In genomic region chr17:17839276-17839675, GRCm38 (mm10) we compare ENCODE assay signal across 20 mouse cellular contexts. TPM values are rescaled to one million over a fixed set of nuclear protein-coding genes. Genes with fewer than 3 reads are reported as not detected.
A peak's percentile ranks its signal among the peaks of the same experiment; 100 is the strongest.
DNase-seq lines count a peak whose midpoint lies in the region; ATAC-seq and TF ChIP-seq lines count a peak whose summit lies in the region.
"Had no signal": no experiment of that assay in that cellular context is flagged by ENCODE, and none has a peak within 500 bp of the region (broad histone marks: within the 10 kb centered on the region; RNA-seq: fewer than 3 reads in every experiment).

No protein-coding gene starts in this region.

- no peak overlapping the region for H3K9ac ChIP-seq in liver, embryonic 11.5 days (ENCODE audit: low read depth, low read length)

- peaks cover 9% of the 10 kb centered on the region for H3K4me1 ChIP-seq in liver, embryonic 11.5 days (replicated peaks; ENCODE audit: control insufficient read depth, insufficient read depth, low read length)
- H3K4me1 ChIP-seq in bone marrow macrophage, adult 2 months (ENCODE audit: control insufficient read depth, insufficient read depth, low read length), result peaks cover 16% of the 10 kb centered on the region
- peaks cover 26% of the 10 kb centered on the region for H3K4me1 ChIP-seq in megakaryocyte, embryonic 14.5 days

- TF ChIP-seq POLR2A in bone marrow macrophage, adult 2 months (IDR thresholded peaks at IDR 0.05; ENCODE audit: borderline replicate concordance, low read depth, low read length), result no peak

- DNase-seq in gastrocnemius, adult 2 months, result no peak
- DNase-seq in gastrocnemius, postnatal 10 days, result no peak
- no peak for DNase-seq in liver, embryonic 11.5 days (ENCODE audit: low spot score)
- no peak for DNase-seq in liver
- DNase-seq in right cerebral cortex, postnatal 14 days, result no peak
- no peak for DNase-seq in adrenal gland, postnatal 36 days
- DNase-seq: cerebellum, adult 8-10 months; forebrain, postnatal 0 days; gastrocnemius, postnatal 36 days; kidney, adult 18-20 months; kidney, postnatal 36 days; left cerebral cortex, postnatal 4 days; lung, embryonic 14.5 days; thymus, adult 18-20 months had no signal

- no peak for ATAC-seq in liver, embryonic 11.5 days (replicated peaks; ENCODE audit: low FRiP score)

- no peak overlapping the region for H3K27ac ChIP-seq in gastrocnemius, adult 2 months
- H3K27ac ChIP-seq in liver, embryonic 11.5 days (ENCODE audit: low read depth, low read length), result no peak overlapping the region
- H3K27ac ChIP-seq in bone marrow macrophage, adult 2 months (ENCODE audit: insufficient read depth, low read depth, low read length), result no peak overlapping the region

- WGBS in liver, embryonic 11.5 days, result 92% methylated on average over 2 of the region's 2 CpGs

- H3K4me2 ChIP-seq in liver, embryonic 11.5 days, result peak overlapping the region; percentile 73

- no peaks in the 10 kb centered on the region for H3K9me3 ChIP-seq in liver, embryonic 11.5 days (ENCODE audit: control insufficient read depth, low read length)
- H3K9me3 ChIP-seq in megakaryocyte, embryonic 14.5 days, result no peaks in the 10 kb centered on the region

- no peak for TF ChIP-seq CTCF in gastrocnemius, adult 2 months (IDR thresholded peaks at IDR 0.05)
- no peak for TF ChIP-seq CTCF in bone marrow macrophage, adult 2 months (IDR thresholded peaks at IDR 0.05; ENCODE audit: low read depth, low read length)

- 0 out of 2 replicates have a peak, but pooled peaks cover 4% of the 10 kb centered on the region for H3K36me3 ChIP-seq in liver, embryonic 11.5 days (ENCODE audit: control insufficient read depth, insufficient read depth, low read length)
- peaks cover 26% of the 10 kb centered on the region for H3K36me3 ChIP-seq in megakaryocyte, embryonic 14.5 days (replicated peaks; ENCODE audit: low read length)

- intact Hi-C loops in gastrocnemius, adult 2 months (cut with DNase I), result loop anchor here (2.0 to 10.0 kb wide), 4 partner anchors 58 to 774 kb away; partner anchors contain the start of genes Riok2 and Zfp960

- peak overlapping the region; percentile 83 for H3K4me3 ChIP-seq in gastrocnemius, adult 2 months
- no peak overlapping the region for H3K4me3 ChIP-seq in liver, embryonic 11.5 days (ENCODE audit: low read depth, low read length)
- H3K4me3 ChIP-seq in bone marrow macrophage, adult 2 months (ENCODE audit: insufficient read depth, low read length), result 0 out of 2 replicates have a peak overlapping the region, but pooled peaks have one; percentile 74
- H3K4me3 ChIP-seq in megakaryocyte, embryonic 14.5 days (replicated peaks), result peak overlapping the region; percentile 94

- H3K27me3 ChIP-seq in liver, embryonic 11.5 days (replicated peaks; ENCODE audit: control insufficient read depth, insufficient read depth, low read length), result no peaks in the 10 kb centered on the region
- no peaks in the 10 kb centered on the region for H3K27me3 ChIP-seq in megakaryocyte, embryonic 14.5 days (replicated peaks)

RNA-seq across cellular contexts. Expression of gene Spaca6, which starts 12.3 kb away (rescaled TPM):
- total RNA-seq in gastrocnemius, adult 2 months (2021), result 1 to 10 TPM; 8.4 to 8.9 TPM
- total RNA-seq in gastrocnemius, postnatal 10 days (2021), result 10 to 100 TPM; 14.3 to 28.7 TPM
- polyA plus RNA-seq in liver, embryonic 11.5 days (2014; fragmentation: Nextera tagmentation; extraction: Ambion mirVana), result 11.2 and 16.4 TPM in 2 replicates
- polyA plus RNA-seq in bone marrow macrophage, adult 2 months (2012; ENCODE audit: insufficient read depth, insufficient read length, missing spikeins), result 110 and 127 TPM in 2 replicates
- polyA plus RNA-seq in megakaryocyte, embryonic 14.5 days (2012; ENCODE audit: insufficient read depth, low replicate concordance), result 5.5 TPM in 1 of 2 replicates, not detected in the other
- 10 to 100 TPM; 38.7 to 53.8 TPM for total RNA-seq in adrenal gland, postnatal 36 days (2021)

RNA-seq across cellular contexts. Expression of gene Has1, which starts 15.7 kb away (rescaled TPM):
- under 1 TPM; 0.13 to 0.22 TPM for total RNA-seq in gastrocnemius, adult 2 months (2021)
- total RNA-seq in gastrocnemius, postnatal 10 days (2021), result under 1 TPM; 0.09 to 0.19 TPM
- polyA plus RNA-seq in liver, embryonic 11.5 days (2014; fragmentation: Nextera tagmentation; extraction: Ambion mirVana), result 0.31 and 0.58 TPM in 2 replicates
- polyA plus RNA-seq in bone marrow macrophage, adult 2 months (2012; ENCODE audit: insufficient read depth, insufficient read length, missing spikeins), result not detected in 2 replicates
- not detected in 2 replicates for polyA plus RNA-seq in megakaryocyte, embryonic 14.5 days (2012; ENCODE audit: insufficient read depth, low replicate concordance)
- under 1 TPM; 0.13 to 0.26 TPM for total RNA-seq in adrenal gland, postnatal 36 days (2021)
- total RNA-seq: neutrophil, adult 5-6 weeks had no signal

RNA-seq across cellular contexts. Expression of gene Fpr1, which starts 44.5 kb away (rescaled TPM):
- not detected for total RNA-seq in gastrocnemius, adult 2 months (2021)
- under 1 TPM in 1 of 2 experiments, not detected in 1; 0.32 TPM for total RNA-seq in gastrocnemius, postnatal 10 days (2021)
- 0.37 TPM in 1 of 2 replicates, not detected in the other for polyA plus RNA-seq in liver, embryonic 11.5 days (2014; fragmentation: Nextera tagmentation; extraction: Ambion mirVana)
- polyA plus RNA-seq in bone marrow macrophage, adult 2 months (2012; ENCODE audit: insufficient read depth, insufficient read length, missing spikeins), result 17.9 and 19.5 TPM in 2 replicates
- 0.76 TPM in 1 of 2 replicates, not detected in the other for polyA plus RNA-seq in megakaryocyte, embryonic 14.5 days (2012; ENCODE audit: insufficient read depth, low replicate concordance)
- not detected for total RNA-seq in adrenal gland, postnatal 36 days (2021)
- total RNA-seq: forebrain, postnatal 0 days; gastrocnemius, postnatal 36 days; layer of hippocampus, postnatal 14 days had no signal

RNA-seq across cellular contexts. Expression of gene Fpr2, which starts 48.3 kb away (rescaled TPM):
- not detected for total RNA-seq in gastrocnemius, adult 2 months (2021)
- total RNA-seq in gastrocnemius, postnatal 10 days (2021), result under 1 TPM in 1 of 2 experiments, not detected in 1; 0.47 TPM
- polyA plus RNA-seq in liver, embryonic 11.5 days (2014; fragmentation: Nextera tagmentation; extraction: Ambion mirVana), result 0.21 TPM in 1 of 2 replicates, not detected in the other
- 54.1 and 56.6 TPM in 2 replicates for polyA plus RNA-seq in bone marrow macrophage, adult 2 months (2012; ENCODE audit: insufficient read depth, insufficient read length, missing spikeins)
- polyA plus RNA-seq in megakaryocyte, embryonic 14.5 days (2012; ENCODE audit: insufficient read depth, low replicate concordance), result 1.1 TPM in 1 of 2 replicates, not detected in the other
- not detected for total RNA-seq in adrenal gland, postnatal 36 days (2021)
- total RNA-seq: forebrain, postnatal 0 days; gastrocnemius, postnatal 36 days; layer of hippocampus, postnatal 14 days had no signal

RNA-seq across cellular contexts. Expression of gene Fpr3, which starts 48.4 kb away (rescaled TPM):
- not detected for total RNA-seq in gastrocnemius, adult 2 months (2021)
- not detected for total RNA-seq in gastrocnemius, postnatal 10 days (2021)
- not detected in 2 replicates for polyA plus RNA-seq in liver, embryonic 11.5 days (2014; fragmentation: Nextera tagmentation; extraction: Ambion mirVana)
- polyA plus RNA-seq in bone marrow macrophage, adult 2 months (2012; ENCODE audit: insufficient read depth, insufficient read length, missing spikeins), result not detected in 2 replicates
- polyA plus RNA-seq in megakaryocyte, embryonic 14.5 days (2012; ENCODE audit: insufficient read depth, low replicate concordance), result not detected in 2 replicates
- total RNA-seq in adrenal gland, postnatal 36 days (2021), result not detected
- total RNA-seq: forebrain, postnatal 0 days; gastrocnemius, postnatal 36 days; layer of hippocampus, postnatal 14 days; left cerebral cortex, postnatal 4 days; neutrophil, adult 5-6 weeks had no signal
- polyA plus RNA-seq: forebrain, postnatal 0 days; heart, embryonic 14.5 days; lung, embryonic 14.5 days; spleen, adult 2 months had no signal
